Mouse (Mus musculus) urinary bladder, adult 18-20 months (tissue): ENCODE data around the gene Gm5728.
"Not testable (repeated sequence)": the region's sequence is repeated elsewhere in the genome, so short reads cannot be mapped to it uniquely, and the experiment has no call there.

Source experiments
- DNase-seq, 2 experiments: peaks; one replicate each; pipeline ENCODE4 v3.0.0; 2022; ENCODE audit warnings: low spot score in 2 of 2, mixed read lengths in 2 of 2

Gm5728 gene

DNA sequence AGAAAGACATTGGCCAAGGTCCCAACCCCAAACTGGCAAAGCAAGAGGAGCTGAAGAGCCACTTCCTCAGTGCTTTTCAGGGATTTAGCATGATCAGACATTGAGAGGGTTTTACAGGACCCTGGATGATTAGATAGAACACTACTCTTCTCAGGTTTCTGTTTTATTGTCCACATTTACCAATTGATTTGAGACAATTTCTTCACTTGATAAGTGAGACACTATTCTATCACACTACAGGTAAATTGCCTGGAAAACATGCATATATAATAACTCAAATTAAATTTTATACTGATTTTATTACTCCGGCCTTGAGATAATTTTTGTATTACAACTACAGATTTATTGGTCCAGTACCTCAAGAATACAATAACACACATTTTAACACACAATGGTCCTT is at the start of gene Gm5728:
TSS of gene Gm5728 (minus strand) at position 101 of the 400 bp plus-strand sequence.
- not testable (repeated sequence) for DNase-seq

DNA sequence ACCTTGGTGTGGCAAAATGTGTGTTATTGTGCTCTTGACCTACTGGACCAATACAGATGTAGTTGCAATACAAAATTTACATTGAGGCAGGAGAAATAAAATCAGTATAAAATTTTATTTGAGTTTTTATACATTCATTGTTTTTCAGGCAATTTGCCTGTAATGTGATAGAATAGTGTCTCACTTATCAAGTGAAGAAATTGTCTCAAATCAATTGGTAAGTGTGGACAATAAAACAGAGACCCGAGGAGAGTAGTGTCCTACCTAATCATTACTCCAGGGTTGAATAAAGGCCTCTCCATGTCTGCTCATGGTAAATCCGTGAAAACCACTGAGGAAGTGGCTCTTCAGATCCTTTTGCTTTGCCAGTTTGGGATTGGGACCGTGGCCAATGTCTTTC is 42.4 kb upstream of the Gm5728 start, which contains the start of gene Vmn1r100:
TSS of gene Vmn1r100 (plus strand) at position 301 of the 400 bp plus-strand sequence.
- DNase-seq = not testable (repeated sequence)

DNA sequence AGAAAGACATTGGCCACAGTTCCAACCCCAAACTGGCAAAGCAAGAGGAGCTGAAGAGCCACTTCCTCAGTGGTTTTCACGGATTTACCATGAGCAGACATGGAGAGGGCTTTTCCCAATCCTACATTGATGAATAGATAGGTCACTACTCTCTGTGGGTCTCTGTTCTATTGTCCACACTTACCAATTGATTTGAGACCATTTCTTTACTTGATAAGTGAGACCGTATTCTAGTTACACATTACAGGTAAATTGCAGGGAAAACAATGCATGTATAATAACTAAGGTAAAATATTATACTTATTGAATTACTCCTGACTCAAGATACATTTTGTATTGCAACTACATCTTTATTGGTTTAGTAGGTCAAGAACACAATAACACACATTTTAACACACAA is 41.2 kb downstream of the Gm5728 start, which contains the start of gene Gm4133:
TSS of gene Gm4133 (minus strand) at position 101 of the 400 bp plus-strand sequence.
- DNase-seq = not testable (repeated sequence)
